Mouse (Mus musculus) brain, embryonic 14.5 days (tissue): ENCODE results near the gene Gm17079.

Experiments used
- CTCF ChIP-seq: fragments of 200-500 bp; IDR thresholded peaks from 2 replicates; pipeline ENCODE4 v1.5.1; 2012; ENCODE audit warnings: inconsistent platforms, mild to moderate bottlenecking, moderate library complexity, borderline replicate concordance; ENCODE audit not compliant: insufficient read depth, insufficient read length; ENCODE audit errors: extremely low read depth
- POLR2A ChIP-seq: fragments of 200-500 bp; IDR thresholded peaks from 2 replicates; pipeline ENCODE4 v1.6.1; 2012; ENCODE audit warnings: mild to moderate bottlenecking, inconsistent platforms, borderline replicate concordance; ENCODE audit not compliant: poor library complexity, insufficient read depth, insufficient read length, severe bottlenecking; ENCODE audit errors: extremely low read depth

- TF ChIP-seq POLR2A (no peak), CTCF (no peak)
Observed at GRCm38 (mm10) chr14:51737967-51738366, 42.7 kb upstream of the Gm17079 start.
